Mouse (Mus musculus) gastrocnemius, adult 18-20 months (tissue): ENCODE measurements around the gene Hus1. TPM values are rescaled to one million over a fixed set of nuclear protein-coding genes. Genes with fewer than 3 reads are reported as not detected.

Source experiments
- DNase-seq: peaks from one replicate; pipeline ENCODE4 v3.0.0; 2021; ENCODE audit warnings: low spot score
- long read RNA-seq, 2 experiments: library from polyadenylated mRNA; stranded (forward); transcript quantifications; one replicate each; pipeline ENCODE4 v2.0.0; 2021
- total RNA-seq, 2 experiments: library from RNA; stranded (reverse); gene quantifications; 2 replicates each; pipeline ENCODE4 v1.2.3; 2021

Gene Hus1
- 1 to 10 TPM; 8.3 TPM for total RNA-seq
- long read RNA-seq, experiment 1, full-length matches to known transcripts = 2 of 5 reads
- long read RNA-seq, experiment 1, partial matches to known transcripts = 0 of 5 reads
- long read RNA-seq, experiment 1, other reads (novel, unspliced or antisense) = 3 of 5 reads
- long read RNA-seq, experiment 2, full-length matches to known transcripts = 3 of 8 reads
- long read RNA-seq, experiment 2, partial matches to known transcripts = 1 of 8 reads
- long read RNA-seq, experiment 2, other reads (novel, unspliced or antisense) = 4 of 8 reads

GRCm38 (mm10) chr11:9010853-9011339 is at the start of gene Hus1:
Gene Hus1, minus strand, starts transcription at chr11:9011191.
- DNase-seq = peak; percentile 88

DNA sequence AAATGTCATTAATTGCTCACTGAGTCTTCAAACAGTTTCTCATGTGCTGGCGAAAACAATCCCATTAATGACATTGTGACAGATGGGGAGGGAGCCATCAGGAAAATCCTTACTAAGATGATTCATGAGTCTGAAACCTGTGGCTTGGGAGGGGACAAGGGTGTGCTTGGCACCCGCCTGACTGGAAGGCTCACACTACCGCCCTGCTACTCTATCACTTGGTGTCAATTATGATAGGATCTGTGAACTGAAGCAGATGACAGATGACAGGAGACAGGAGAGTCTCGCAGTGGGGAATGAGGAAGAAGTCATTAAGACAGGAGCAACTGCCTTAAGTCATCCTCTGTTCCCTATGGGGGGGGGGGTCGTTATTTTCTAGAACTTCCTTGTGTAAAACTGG is 49.5 kb upstream of the Hus1 start:
- DNase-seq = no peak

DNA sequence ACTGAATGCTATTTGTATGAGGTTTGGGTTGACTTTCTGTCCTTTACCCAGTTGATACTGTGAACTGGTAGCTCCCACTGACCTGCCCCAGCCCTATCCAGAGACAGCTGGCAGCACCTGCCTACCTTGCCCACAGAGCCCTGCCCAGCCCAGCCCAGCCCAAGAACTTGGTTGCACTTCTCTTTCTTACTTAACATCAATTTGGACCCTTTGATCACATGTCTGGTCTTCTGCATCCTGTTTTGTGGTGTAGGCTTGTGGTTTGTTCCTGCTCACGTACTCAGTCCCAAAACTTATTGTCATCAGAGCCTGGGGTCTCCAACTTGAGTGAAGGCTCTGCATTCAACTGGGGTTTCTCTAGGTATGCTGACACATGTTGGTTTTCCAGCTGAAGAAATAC is 49.0 kb upstream of the Hus1 start:
- no peak for DNase-seq

DNA sequence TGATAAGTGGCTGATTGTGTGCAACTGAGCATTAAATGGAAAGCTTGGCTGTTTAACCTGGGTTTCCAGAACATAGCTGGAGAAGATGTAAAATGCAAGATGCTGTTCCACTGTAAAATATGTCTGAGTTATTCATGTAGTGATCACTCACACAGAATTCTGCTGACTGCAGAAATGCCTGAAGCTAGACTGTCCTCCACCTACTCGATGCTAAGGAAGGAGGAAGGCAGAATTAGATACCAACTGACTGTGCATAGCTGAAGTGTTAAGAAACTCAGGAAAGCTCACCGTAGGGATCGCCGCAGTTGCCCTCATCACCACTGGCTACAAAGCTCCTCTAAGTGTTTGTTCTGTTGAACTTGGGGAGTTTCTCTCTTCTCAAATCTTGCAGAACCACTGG is 46.7 kb upstream of the Hus1 start:
- DNase-seq = no peak

GRCm38 (mm10) chr11:9056937-9057336 is 45.9 kb upstream of the Hus1 start:
- DNase-seq = no peak

DNA sequence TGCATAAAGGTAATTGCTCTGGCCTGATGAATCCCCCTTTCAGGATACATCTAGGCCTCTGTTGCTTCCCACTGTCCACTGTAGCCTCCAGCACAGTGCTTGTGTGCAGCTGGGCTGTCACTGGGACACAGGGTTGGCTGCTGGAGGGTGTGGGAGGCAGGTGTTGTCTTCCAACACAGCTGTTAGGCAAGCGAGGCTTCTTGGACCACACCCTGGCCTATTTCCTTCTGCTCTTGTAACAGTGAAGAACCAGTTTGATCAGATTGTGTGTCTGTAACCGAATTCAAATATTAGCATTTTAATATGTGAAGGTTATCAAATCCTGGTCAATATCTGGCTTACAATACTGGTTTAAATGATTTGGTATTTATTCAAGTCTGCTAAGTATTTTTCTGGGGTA is 40.9 kb upstream of the Hus1 start:
- DNase-seq = no peak

GRCm38 (mm10) chr11:9050241-9050640 is 39.2 kb upstream of the Hus1 start:
- no peak for DNase-seq

DNA sequence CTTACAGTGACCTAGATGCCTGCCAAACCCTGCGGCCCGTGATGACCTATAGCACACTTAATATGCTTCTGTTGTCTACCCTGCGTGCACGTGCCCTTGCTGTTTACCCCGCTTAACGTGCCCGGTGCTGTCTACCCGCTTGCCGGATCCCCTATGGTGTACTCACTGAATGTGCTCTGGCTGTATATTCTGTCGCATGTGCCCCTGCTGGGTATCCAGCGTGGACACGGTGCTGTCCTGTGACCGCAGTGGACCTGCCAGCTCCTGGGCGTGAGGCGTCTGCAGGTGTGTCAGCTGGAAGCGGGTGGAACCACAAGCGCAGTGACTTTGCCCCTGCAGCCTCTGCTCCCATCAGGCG is 37.7 kb upstream of the Hus1 start, which contains the start of gene Sun3:
Sun3 (minus strand) TSS at position 289 of the 358 bp plus-strand sequence.
- DNase-seq = no peak

GRCm38 (mm10) chr11:9048011-9048702 is 37.2 kb upstream of the Hus1 start, which contains the start of gene Gm11992:
Gene Gm11992, plus strand, starts transcription at chr11:9048594.
- peak; percentile 72 for DNase-seq

GRCm38 (mm10) chr11:9047044-9047443 is 36.1 kb upstream of the Hus1 start:
- DNase-seq = no peak

- no peak for DNase-seq
These were observed 35.6 kb upstream of the Hus1 start for GRCm38 (mm10) chr11:9046546-9046945.

DNA sequence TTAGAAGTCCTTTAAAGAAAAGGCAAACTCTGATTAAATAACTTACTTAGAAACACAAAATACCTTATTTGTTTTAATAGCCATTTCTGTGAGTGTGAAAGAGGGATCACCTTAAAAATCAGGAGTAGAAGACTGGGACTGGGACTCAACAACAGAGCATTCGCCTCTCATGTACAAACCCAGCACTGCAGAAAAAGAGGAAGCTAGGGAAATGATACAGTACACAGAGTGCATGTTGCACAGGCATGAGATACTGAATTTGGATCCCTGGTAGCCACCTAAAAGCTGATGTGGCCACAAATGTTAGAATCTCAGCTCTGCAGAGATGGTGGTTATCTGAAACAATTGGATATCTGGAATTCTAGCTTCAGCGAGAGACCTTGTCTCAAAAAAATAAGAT is 20.5 kb upstream of the Hus1 start:
- DNase-seq = no peak

DNA sequence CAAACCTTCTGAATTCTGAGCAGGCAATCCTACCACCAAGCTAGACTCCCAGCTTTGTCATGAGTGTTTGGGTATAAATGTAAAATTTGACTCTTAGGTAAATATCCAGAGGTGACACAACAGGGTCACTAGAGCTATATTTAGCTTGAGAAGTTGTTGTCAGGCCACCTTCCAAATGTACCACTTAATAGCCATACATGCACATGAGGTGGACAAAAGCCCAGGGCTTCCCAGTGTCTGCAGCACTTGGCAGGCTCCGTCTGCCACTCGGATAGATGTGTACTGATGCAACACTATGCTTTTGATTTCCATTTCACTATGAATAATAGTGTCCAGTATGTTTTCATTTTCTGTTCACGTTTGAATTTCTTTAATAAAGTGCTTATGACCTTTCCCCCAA is 14.2 kb upstream of the Hus1 start:
- DNase-seq = no peak

DNA sequence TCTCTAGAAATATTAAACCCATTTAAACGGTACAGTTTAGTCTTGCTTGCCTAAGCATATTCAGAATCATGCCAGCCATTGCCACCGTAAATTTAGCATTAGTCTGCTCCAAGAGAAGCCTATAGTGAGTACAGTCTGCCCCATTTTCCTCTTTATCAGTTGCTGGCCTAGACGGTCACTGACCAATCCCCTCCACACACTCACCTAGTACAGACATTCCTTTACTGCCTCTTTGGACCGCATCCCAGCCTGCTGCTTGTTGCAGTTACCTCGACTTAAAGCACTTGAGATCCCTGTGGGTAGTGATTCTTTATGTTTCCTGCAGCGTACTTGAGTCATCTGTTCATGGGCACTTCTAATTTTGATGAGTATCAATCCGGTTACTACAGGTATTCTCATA is 13.8 kb upstream of the Hus1 start:
- no peak for DNase-seq

GRCm38 (mm10) chr11:9020207-9020606 is 9.2 kb upstream of the Hus1 start:
- no peak for DNase-seq

- no peak for DNase-seq
These were observed 7.7 kb upstream of the Hus1 start for GRCm38 (mm10) chr11:9018491-9019267.

DNA sequence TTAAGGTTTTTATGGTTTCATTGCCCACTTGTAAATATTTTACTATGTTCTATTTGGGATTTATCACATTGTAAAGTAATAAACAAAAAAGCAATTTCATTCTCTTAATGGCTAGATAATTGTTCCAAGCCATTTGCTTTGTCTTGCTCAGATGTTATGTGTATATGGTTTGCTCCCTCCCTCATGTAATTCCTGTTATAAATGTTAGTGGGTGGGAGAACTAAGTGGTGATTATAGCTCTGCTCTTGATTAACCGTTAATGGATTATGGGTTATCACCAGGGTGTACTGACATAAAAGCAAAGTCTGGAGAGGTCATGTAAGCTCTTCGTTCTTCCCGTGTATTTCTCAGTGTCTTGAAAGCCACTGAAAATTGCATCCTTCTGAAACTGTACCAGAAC is 3.7 kb upstream of the Hus1 start:
- no peak for DNase-seq

GRCm38 (mm10) chr11:9011348-9011747 is 357 bp upstream of the Hus1 start:
- DNase-seq = no peak

GRCm38 (mm10) chr11:9010416-9010815 is 575 bp downstream of the Hus1 start:
- peak; percentile 22 for DNase-seq

DNA sequence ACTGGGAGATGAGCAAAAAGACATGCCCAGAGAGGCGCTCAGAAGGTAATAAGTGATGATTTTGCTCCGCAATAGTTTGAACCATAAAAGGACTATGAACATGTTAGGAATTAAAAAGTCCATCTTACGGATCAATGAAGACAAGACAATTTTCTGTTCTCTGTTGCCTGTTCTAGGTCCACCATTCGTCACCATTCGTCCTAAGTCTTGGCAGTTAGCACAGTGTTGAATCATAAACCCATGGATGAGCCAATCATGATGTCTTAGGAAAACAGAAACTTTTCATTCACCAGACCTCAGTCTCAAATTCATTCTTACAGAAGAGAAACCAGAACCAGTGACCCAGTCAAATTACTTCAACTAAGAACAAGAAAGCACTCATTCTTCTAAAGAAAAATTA is 2.2 kb downstream of the Hus1 start:
- no peak for DNase-seq

DNA sequence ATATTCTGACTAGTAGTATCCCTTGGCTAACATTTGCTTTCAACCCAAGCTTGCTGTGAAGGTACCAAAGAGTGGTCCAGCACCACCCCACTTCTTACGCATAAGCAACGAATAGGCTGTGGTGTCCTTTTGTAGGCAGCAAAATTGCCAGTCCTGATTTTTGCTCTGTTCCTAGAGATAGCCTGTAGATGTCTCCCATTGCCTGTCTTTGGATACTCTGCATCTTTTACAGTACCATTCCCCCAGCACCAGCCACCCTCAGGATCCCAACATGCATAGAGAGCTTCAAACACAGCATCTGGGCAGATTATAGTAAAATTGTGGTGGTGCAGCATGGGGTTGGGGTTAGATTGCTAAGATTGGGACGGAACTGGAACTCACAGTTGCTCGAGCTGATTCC is 22.9 kb downstream of the Hus1 start:
- DNase-seq = no peak

DNA sequence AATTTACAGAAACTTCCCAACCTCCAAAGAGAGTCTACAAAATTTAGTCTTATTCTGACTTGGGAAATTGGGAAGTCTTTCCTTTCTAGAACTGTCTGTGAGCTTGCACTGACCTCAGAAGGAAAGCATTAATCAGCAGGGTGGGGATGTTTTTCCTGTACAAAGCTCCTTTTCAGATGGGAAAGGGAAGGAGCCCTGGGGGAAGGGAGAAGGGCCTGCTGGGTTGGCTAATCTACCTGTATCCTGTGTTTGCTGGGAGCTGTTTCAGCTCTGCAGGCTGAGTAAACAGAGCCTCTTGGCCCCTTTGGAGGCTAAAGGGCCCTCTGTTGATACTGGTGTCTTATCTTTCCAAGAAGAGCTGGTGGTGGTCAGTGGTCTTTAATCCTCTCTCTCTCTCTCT is 24.9 kb downstream of the Hus1 start:
- DNase-seq = no peak
